15 mouse cellular contexts compared by ENCODE assay signal in genomic region chr7:110860129-110860528, GRCm38 (mm10). TPM values are rescaled to one million over a fixed set of nuclear protein-coding genes. Genes with fewer than 3 reads are reported as not detected.
DNase-seq lines count a peak whose midpoint lies in the region; ATAC-seq and TF ChIP-seq lines count a peak whose summit lies in the region.
"Had no signal": no experiment of that assay in that cellular context is flagged by ENCODE, and none has a peak within 500 bp of the region (broad histone marks: within the 10 kb centered on the region; RNA-seq: fewer than 3 reads in every experiment).

No protein-coding gene starts in this region.

- peak overlapping the region; percentile 18; the same call in 1 of the 2 replicates for H3K4me2 ChIP-seq in liver, embryonic 13.5 days
- H3K4me2 ChIP-seq in stomach, postnatal 0 days (replicated peaks; ENCODE audit: low read depth), result no peak overlapping the region
- H3K4me2 ChIP-seq: limb, embryonic 13.5 days; neural tube, embryonic 13.5 days had no signal

- H3K4me1 ChIP-seq in liver, embryonic 13.5 days (replicated peaks), result peaks cover 42% of the 10 kb centered on the region
- no peaks in the 10 kb centered on the region; the same call in 1 of the 2 replicates for H3K4me1 ChIP-seq in stomach, postnatal 0 days (replicated peaks; ENCODE audit: control insufficient read depth, insufficient read depth)

- H3K27me3 ChIP-seq in liver, embryonic 13.5 days, result no peaks in the 10 kb centered on the region
- no peaks in the 10 kb centered on the region for H3K27me3 ChIP-seq in stomach, postnatal 0 days (ENCODE audit: control insufficient read depth, insufficient read depth, low read length)
- H3K27me3 ChIP-seq: limb, embryonic 13.5 days; neural tube, embryonic 13.5 days had no signal

- peak overlapping the region; percentile 46 for H3K4me3 ChIP-seq in gastrocnemius, adult 2 months
- 0 out of 2 replicates have a peak overlapping the region, but pooled peaks have one; percentile 3 for H3K4me3 ChIP-seq in liver, embryonic 13.5 days (replicated peaks)
- no peak overlapping the region for H3K4me3 ChIP-seq in stomach, postnatal 0 days (ENCODE audit: low read depth, low read length)
- H3K4me3 ChIP-seq: limb, embryonic 13.5 days; neural tube, embryonic 13.5 days had no signal

- TF ChIP-seq CTCF in gastrocnemius, adult 2 months (IDR thresholded peaks at IDR 0.05), result no peak
- TF ChIP-seq CTCF in stomach, postnatal 0 days (IDR thresholded peaks at IDR 0.05; ENCODE audit: low read depth), result no peak

- H3K36me3 ChIP-seq in liver, embryonic 13.5 days, result no peaks in the 10 kb centered on the region
- no peaks in the 10 kb centered on the region for H3K36me3 ChIP-seq in stomach, postnatal 0 days (ENCODE audit: control insufficient read depth, insufficient read depth, low read length)
- H3K36me3 ChIP-seq: limb, embryonic 13.5 days; neural tube, embryonic 13.5 days had no signal

- peak overlapping the region; percentile 51 for H3K27ac ChIP-seq in gastrocnemius, adult 2 months
- no peak overlapping the region for H3K27ac ChIP-seq in liver, embryonic 13.5 days
- H3K27ac ChIP-seq in stomach, postnatal 0 days (replicated peaks), result peak overlapping the region; percentile 0
- H3K27ac ChIP-seq: limb, embryonic 13.5 days; neural tube, embryonic 13.5 days had no signal

- no peak for TF ChIP-seq EP300 in stomach, postnatal 0 days (optimal IDR thresholded peaks at IDR 0.05)

- H3K9me3 ChIP-seq in liver, embryonic 13.5 days (replicated peaks), result no peaks in the 10 kb centered on the region
- H3K9me3 ChIP-seq in stomach, postnatal 0 days (ENCODE audit: control insufficient read depth, low read length), result no peaks in the 10 kb centered on the region
- H3K9me3 ChIP-seq: limb, embryonic 13.5 days; neural tube, embryonic 13.5 days had no signal

- intact Hi-C loops in gastrocnemius, adult 2 months (cut with DNase I), result no loop called here
- intact Hi-C loops in left cerebral cortex, postnatal 4 days (cut with DNase I), result no loop called here

- no peak for DNase-seq in gastrocnemius, adult 2 months
- no peak for DNase-seq in gastrocnemius, adult 8-10 months (ENCODE audit: low spot score in 2 of 2)
- DNase-seq in liver, embryonic 13.5 days, result no peak
- no peak for DNase-seq in liver
- peak; percentile 54 for DNase-seq in lung, postnatal 14 days
- peak; percentile 47 for DNase-seq in stomach, postnatal 0 days (ENCODE audit: low spot score)
- DNase-seq in cerebellum, postnatal 25 days, result no peak
- DNase-seq in left cerebral cortex, postnatal 4 days, result no peak
- DNase-seq: cerebellum, adult 11 months; kidney, adult 11 months; layer of hippocampus, adult 9-11 months; midbrain, embryonic 14.5 days had no signal

- 21% methylated on average over 5 of the region's 5 CpGs for WGBS in liver, embryonic 13.5 days (ENCODE audit: insufficient replicate concordance)
- 20% methylated on average over 5 of the region's 5 CpGs for whole genome bisulfite sequencing in stomach, postnatal 0 days

- 0 out of 2 replicates have a peak, but pooled peaks have one; percentile 30 for ATAC-seq in liver, embryonic 13.5 days (ENCODE audit: low read depth)
- ATAC-seq in stomach, postnatal 0 days (ENCODE audit: low FRiP score, low TSS enrichment), result peak; percentile 54

- 0 out of 2 replicates have a peak overlapping the region, but pooled peaks have one; percentile 2 for H3K9ac ChIP-seq in liver, embryonic 13.5 days
- no peak overlapping the region for H3K9ac ChIP-seq in stomach, postnatal 0 days (ENCODE audit: low read length)
- H3K9ac ChIP-seq: limb, embryonic 13.5 days; neural tube, embryonic 13.5 days had no signal

RNA-seq across cellular contexts. Expression of gene Lyve1, which starts 2.9 kb away (rescaled TPM):
- total RNA-seq in gastrocnemius, adult 2 months (2021), result 1 to 10 TPM; 5.7 to 9.6 TPM
- total RNA-seq in gastrocnemius, adult 8-10 months (2022), result 1 to 10 TPM; 1.1 to 6.6 (median 3.2) TPM
- polyA plus RNA-seq in liver, embryonic 13.5 days (2015; fragmentation: Nextera tagmentation; extraction: Ambion mirVana), result 25.4 and 33.7 TPM in 2 replicates
- polyA plus RNA-seq in stomach, postnatal 0 days (2015; fragmentation: Nextera tagmentation; extraction: Ambion mirVana), result 9.2 and 11.5 TPM in 2 replicates
- 1 to 10 TPM; 4.0 to 5.1 TPM for total RNA-seq in left cerebral cortex, postnatal 4 days (2021)
- total RNA-seq: ES-E14 had no signal

RNA-seq across cellular contexts. Expression of gene Rnf141, which starts 15.9 kb away (rescaled TPM):
- total RNA-seq in gastrocnemius, adult 2 months (2021), result 10 to 100 TPM; 20.1 to 21.4 TPM
- 10 to 100 TPM; 19.8 to 25.9 (median 23.2) TPM for total RNA-seq in gastrocnemius, adult 8-10 months (2022)
- polyA plus RNA-seq in liver, embryonic 13.5 days (2015; fragmentation: Nextera tagmentation; extraction: Ambion mirVana), result 24.0 and 30.3 TPM in 2 replicates
- 24.0 and 25.1 TPM in 2 replicates for polyA plus RNA-seq in stomach, postnatal 0 days (2015; fragmentation: Nextera tagmentation; extraction: Ambion mirVana)
- total RNA-seq in left cerebral cortex, postnatal 4 days (2021), result 10 to 100 TPM; 85.2 to 93.9 TPM

Comparison
In these comparisons a context has a peak if more than half of its experiments do, and no peak if none do; other contexts are left out.
1. DNase-seq: peak in lung, postnatal 14 days (single experiment) and stomach, postnatal 0 days (single experiment); none in gastrocnemius, adult 2 months (single experiment), gastrocnemius, adult 8-10 months (0 of 2), liver, embryonic 13.5 days (single experiment), liver (single experiment), cerebellum, postnatal 25 days (0 of 2) and left cerebral cortex, postnatal 4 days (single experiment).